Comparison of ENCODE assay signal across 1 mouse cellular context in genomic region chr19:10203146-10203847, GRCm38 (mm10).
A peak's percentile ranks its signal among the peaks of the same experiment; 100 is the strongest.
TF ChIP-seq lines count a peak whose summit lies in the region.

No protein-coding gene starts in this region.

TF ChIP-seq in MEL, 35 proteins besides CTCF, POLR2A, EP300 and RAD21 (continued from another document):
- no peak for TF ChIP-seq HCFC1 (IDR thresholded peaks at IDR 0.05; ENCODE audit: low read depth, low read length)
- peak; percentile 55 for TF ChIP-seq MAX (IDR thresholded peaks at IDR 0.05; ENCODE audit: low read length)
- no peak for TF ChIP-seq MAFK (IDR thresholded peaks at IDR 0.05; ENCODE audit: borderline replicate concordance, low read depth, low read length)
- TF ChIP-seq MAZ (IDR thresholded peaks at IDR 0.05; ENCODE audit: low read depth, low read length): 0 out of 2 replicates have a peak, but pooled peaks have one; percentile 28
- no peak for TF ChIP-seq RCOR1 (IDR thresholded peaks at IDR 0.05; ENCODE audit: low read depth, low read length)
- no peak; the same call in none of the 2 replicates for TF ChIP-seq NELFE (IDR thresholded peaks at IDR 0.05; ENCODE audit: low read depth, low read length)
- TF ChIP-seq ZMIZ1 (IDR thresholded peaks at IDR 0.05; ENCODE audit: low read depth, low read length): no peak
- TF ChIP-seq NRF1 (IDR thresholded peaks at IDR 0.05; ENCODE audit: insufficient read depth, low read depth, low read length, poor library complexity, severe bottlenecking): no peak
- peak; percentile 60; the same call in 1 of the 2 replicates for TF ChIP-seq TBP (IDR thresholded peaks at IDR 0.05; ENCODE audit: low read depth, low read length)
- peak; percentile 65 for TF ChIP-seq MXI1 (IDR thresholded peaks at IDR 0.05; ENCODE audit: low read depth, low read length)
- TF ChIP-seq SIN3A (IDR thresholded peaks at IDR 0.05; ENCODE audit: low read length): peak; percentile 33; the same call in 1 of the 2 replicates
- TF ChIP-seq SMC3 (IDR thresholded peaks at IDR 0.05; ENCODE audit: low read depth, low read length): no peak
- no peak for TF ChIP-seq CHD2 (IDR thresholded peaks at IDR 0.05; ENCODE audit: low read length)
- TF ChIP-seq GATA1 (IDR thresholded peaks at IDR 0.05; ENCODE audit: low read depth, low read length): peak; percentile 32; the same call in 1 of the 2 replicates
- peak; percentile 77; the same call in 1 of the 2 replicates for TF ChIP-seq CHD1 (IDR thresholded peaks at IDR 0.05; ENCODE audit: low read depth, low read length)
- TF ChIP-seq JUND (IDR thresholded peaks at IDR 0.05; ENCODE audit: low read depth, low read length): no peak
- peak; percentile 53; the same call in 1 of the 2 replicates for TF ChIP-seq ETS1 (IDR thresholded peaks at IDR 0.05; ENCODE audit: low read depth, low read length)
- no peak for TF ChIP-seq ZNF384 (IDR thresholded peaks at IDR 0.05; ENCODE audit: low read depth, low read length)
- no peak; the same call in none of the 2 replicates for TF ChIP-seq MYC (IDR thresholded peaks at IDR 0.05; ENCODE audit: low read depth, low read length)
- TF ChIP-seq USF1 (IDR thresholded peaks at IDR 0.05; ENCODE audit: low read depth, low read length): no peak
- TF ChIP-seq POLR2AphosphoS2 (IDR thresholded peaks at IDR 0.05; ENCODE audit: low read length): peak; percentile 39; the same call in 1 of the 2 replicates
- no peak for TF ChIP-seq MEF2A (IDR thresholded peaks at IDR 0.05; ENCODE audit: extremely low read depth, insufficient replicate concordance, low read depth, low read length, poor library complexity, severe bottlenecking)
- TF ChIP-seq ELF1 (IDR thresholded peaks at IDR 0.05; ENCODE audit: low read depth, low read length): no peak
- no peak for TF ChIP-seq GABPA (IDR thresholded peaks at IDR 0.05; ENCODE audit: low read depth, low read length)
